Mouse (Mus musculus) thymus, adult 18-20 months (tissue): ENCODE results near the gene Mfap1a.
A peak's percentile ranks its signal among the peaks of the same experiment; 100 is the strongest.
"Not testable (repeated sequence)": the region's sequence is repeated elsewhere in the genome, so short reads cannot be mapped to it uniquely, and the experiment has no call there.

Experiments used
- DNase-seq, 2 experiments: peaks; one replicate each; pipeline ENCODE4 v3.0.0; 2022; ENCODE audit warnings: mixed read lengths in 2 of 2

Gene Mfap1a

DNA sequence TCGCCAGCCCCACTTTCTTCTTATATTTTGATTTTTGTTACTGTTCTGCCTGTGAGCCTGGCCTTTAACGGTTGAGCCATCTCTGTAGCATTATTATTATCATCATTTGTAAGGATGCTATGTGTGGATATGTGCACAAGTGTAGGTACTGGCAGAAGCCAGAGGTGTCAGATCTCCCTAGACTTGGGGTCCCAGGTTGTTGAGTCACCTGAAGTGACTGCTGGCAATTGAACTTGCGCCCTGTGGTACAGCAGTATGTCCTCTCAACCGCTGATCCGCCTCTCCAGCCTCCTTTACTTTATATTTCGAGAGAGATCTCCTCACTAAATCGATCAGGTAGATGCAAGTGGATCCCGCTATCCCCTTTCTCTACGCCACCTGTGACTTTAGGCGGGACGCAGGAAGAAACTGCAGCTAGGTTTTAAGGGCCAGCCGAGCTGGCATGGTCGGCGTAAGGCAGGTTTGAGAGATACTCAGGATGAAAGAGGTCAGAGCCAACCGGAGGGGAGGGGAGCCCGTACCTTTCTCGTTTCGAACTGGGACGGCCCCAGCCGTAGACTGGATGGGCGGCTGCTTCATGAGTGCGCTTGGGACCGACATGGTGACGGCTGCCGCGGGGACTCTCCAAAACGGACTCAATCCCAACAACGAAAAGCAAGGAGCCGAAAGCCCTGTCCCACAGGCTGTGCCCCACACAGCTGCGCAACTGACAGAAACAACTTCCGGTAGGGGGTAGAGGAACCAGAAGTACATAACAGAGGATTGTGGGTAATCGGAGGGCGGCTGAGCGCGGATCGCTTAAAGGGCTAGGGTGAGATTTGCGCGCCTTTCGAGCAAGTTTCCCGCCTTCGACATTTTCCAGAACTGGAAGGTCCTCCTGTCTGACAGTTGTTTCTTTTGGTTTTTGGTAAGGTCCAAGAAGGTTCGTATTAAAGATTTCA is at the start of gene Mfap1a, which contains the start of gene Wdr76:
TSS of gene Mfap1a (minus strand) at position 724 of the 941 bp plus-strand sequence.
TSS of gene Wdr76 (plus strand) at position 782 of the 941 bp plus-strand sequence.
- peak; percentile 71 to 83 for DNase-seq

DNA sequence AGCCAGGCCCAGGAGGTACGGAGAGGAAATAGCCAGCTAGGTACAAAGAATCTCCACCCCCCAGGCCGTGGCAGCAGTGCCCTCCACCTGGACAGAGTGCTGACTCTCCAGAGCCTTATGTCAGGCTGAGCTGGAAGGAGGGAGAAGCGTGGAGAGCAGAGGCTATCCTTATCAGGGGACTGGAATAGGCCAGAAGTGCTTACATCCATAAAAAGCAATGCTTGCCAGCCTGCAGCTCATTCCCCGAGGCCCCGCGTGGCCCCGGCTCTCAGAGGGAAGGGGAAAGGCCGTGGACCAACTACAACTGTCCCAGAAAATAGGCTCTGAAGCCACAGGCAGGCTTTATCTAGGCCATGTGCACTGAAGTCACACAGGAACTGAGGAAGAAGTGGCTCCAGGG is 44.8 kb upstream of the Mfap1a start:
- no peak for DNase-seq

DNA sequence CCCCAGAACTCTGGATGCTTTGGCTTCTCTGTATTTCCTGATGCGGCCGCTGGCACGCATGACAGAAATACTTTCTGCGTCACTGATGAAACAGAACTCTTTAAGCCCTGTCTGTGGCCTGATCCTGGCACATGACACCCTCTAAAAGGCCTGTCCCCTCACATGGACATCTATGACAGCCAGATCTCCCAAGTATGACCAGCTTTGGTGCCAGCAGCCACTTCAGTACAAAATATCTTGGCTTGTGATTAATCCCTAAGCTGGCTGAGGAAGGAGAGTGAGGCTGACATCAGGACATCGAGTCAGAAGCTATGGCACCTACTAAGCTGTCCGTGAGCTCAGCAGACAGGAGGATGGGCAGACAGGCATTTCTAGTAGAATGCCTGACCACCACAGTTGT is 43.2 kb upstream of the Mfap1a start:
- no peak for DNase-seq

DNA sequence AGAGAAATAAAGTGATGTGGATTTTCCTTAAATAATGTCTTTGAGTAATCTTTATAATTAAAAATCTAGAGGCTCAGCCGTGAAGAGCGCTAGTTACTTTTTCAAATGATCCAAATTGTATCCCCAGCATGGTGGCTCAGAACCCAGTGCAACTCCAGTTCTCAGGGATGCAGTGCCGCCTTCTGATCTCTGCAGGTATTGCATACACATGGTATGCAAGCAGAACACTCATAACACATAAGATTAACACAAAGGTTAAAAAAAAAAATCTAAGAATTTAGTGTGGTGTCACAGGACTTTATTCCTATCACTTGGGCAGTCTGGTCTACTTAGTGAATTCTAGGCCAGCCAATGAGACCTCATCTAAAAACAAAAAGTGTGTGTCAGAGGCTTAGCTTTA is 38.4 kb upstream of the Mfap1a start:
- no peak for DNase-seq

DNA sequence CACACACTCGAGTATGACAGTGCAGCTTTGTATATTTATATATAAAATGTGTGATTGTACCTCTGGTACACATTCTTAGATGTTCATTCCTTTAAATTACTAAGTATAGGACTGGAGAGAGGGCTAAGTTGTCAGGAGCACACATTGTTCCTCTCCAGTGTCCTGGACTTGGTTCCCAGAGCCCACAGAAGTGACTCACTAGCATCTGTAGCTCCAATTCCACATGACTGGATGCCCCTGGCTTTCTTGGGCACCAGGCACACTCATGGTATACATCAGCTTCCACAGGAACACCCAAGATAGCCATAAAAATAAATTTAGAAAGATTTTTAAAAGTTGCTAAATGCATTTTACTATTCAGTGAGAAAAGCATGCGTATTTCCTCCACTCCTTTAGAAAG is 18.6 kb upstream of the Mfap1a start:
- DNase-seq: no peak

DNA sequence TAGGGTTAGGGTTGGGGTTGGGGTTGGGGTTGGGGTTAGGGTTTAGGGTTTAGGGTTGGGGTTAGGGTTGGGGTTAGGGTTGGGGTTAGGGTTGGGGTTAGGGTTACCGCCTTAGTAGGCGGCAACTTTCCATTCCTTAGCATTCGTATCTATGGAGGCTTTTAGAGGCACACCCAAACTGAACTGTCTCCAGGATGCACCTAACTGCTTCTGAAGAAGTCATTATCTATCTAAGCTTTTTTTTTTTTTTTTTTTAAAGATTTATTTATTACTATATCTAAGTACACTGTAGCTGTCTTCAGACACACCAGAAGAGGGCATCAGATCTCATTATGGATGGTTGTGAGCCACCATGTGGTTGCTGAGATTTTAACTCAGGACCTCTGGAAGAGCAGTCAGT is 16.4 kb upstream of the Mfap1a start:
- not testable (repeated sequence) for DNase-seq

DNA sequence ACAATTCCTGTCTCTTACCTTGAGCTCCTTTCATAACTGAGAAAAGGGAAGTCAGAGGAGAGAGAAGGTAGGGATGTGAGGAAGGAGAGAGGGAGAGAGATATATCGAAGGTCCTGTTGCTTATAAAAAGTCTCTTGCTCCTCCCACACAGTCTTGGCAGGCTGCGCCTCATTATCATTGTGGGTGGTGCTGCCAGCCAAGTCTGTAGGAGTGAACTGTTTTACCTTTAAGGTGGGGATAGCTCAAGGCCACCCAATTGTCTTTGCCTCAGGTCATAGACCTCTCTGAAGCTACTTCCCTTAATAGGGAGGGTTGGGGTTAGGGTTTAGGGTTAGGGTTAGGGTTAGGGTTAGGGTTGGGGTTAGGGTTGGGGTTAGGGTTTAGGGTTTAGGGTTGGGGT is 15.5 kb upstream of the Mfap1a start:
- DNase-seq: no peak

DNA sequence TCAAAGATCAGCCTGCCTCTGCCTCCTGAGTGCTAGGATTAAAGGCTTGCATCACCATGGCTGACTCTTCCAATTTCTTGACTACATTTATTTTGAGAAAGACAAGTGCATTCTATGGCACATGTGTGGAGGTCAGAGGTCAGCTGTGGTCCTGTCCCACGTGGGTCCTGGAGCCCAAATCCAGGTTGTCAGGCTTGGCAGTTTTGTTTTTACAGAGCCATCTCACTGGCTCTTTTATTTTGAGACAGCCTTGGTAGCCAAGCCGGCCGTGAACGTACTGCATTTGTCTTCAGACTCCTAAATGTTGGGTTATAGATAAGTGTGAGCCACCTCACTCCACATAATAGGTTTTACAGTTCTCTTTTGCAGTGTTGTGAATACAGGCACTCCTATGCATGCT is 12.2 kb upstream of the Mfap1a start:
- not testable (repeated sequence) for DNase-seq

DNA sequence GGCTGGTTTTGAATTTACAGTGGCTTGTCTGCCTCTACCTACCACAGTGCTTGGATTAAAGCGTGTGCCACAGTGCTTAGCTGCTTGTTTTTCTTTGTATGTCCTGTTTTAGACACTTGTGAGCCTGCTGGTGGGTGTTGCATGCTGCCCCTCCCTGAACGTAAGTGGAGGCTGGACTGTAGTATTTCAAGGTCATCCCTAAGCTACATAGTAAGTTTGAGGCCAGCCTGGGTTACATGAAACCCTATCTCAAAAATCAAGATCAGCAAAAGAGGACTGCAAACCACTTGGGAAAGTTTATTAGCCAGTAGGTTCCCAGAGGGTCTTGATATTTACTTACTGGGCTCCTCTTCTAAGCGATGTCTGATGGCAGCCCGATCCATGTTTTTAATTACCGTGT is 11.6 kb upstream of the Mfap1a start:
- DNase-seq: no peak

DNA sequence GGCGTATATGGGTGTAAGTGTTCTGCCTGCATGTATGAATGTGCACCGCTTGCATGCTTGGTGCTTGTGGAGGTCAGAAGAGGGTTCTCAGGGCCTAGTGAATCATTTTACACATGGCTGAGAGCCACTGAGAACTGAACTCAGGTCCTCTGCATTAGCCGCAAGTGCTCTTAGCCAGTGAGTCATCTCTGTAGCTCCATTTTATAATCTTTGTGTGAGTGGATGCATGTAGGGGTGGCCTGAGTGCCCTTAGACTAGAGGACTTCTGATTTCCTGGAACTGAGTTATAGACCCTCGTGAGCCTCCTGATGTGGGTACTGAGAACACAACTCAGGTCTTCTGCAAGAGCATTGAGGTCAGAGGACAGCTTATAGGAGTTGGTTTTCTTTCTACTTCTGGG is 7.7 kb upstream of the Mfap1a start:
- no peak for DNase-seq

DNA sequence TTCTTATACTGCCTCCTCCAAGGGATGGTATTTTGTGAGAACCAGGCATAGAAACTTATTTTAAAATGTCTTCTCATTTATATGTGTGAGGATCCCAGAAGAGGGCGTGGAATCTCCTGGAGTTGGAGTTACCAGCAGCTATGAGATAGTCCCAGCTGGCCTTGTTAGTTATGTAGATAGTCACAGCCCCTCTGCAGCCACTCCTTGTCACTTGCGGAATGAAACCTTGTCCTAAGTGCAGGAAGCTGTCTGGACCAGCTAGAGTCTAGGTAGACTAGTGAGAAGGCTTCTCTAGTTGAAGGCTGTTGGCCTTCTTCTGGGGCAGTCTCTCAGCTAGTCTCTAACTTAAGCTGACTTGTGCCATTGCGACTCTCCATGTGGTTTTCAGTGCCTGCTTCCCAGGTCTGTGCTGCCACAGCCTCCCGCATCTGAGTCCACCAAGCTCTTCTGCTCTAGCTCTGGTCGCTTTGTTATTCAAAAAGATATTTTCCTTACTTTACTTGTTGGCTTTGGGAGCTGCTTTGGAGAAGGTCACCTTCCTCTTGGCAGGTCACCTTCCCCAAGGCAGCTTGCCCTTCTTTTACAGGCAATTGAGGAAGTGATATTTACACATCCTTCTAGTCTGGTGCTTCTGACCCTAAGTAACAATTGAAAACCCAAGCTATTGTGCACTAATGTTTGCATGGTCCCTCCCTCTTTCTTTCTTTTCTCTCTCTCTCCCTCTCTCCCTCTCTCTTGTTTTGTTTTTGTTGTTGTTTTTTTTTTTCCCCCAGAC is 6.7 kb upstream of the Mfap1a start:
- not testable (repeated sequence) for DNase-seq

DNA sequence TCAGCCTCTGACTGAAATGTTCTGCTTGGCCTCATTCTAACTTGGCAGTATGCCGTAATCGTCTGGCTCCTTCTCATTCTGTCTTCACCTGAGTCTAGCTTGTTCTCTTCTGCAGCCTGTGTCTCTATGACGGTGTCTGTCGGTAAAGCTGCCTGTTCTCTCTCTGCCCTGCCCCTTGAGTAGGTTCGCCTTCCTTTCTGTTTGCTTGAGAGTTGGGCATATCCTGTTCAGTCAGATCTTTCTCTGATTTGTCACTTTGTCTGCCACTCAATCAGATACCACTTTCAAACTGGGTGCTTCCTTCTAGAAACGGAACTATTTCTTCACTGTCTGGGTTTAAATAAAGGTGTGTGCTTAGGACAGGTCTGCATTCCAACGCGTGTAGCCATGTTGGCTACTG is 4.9 kb upstream of the Mfap1a start:
- DNase-seq: no peak

DNA sequence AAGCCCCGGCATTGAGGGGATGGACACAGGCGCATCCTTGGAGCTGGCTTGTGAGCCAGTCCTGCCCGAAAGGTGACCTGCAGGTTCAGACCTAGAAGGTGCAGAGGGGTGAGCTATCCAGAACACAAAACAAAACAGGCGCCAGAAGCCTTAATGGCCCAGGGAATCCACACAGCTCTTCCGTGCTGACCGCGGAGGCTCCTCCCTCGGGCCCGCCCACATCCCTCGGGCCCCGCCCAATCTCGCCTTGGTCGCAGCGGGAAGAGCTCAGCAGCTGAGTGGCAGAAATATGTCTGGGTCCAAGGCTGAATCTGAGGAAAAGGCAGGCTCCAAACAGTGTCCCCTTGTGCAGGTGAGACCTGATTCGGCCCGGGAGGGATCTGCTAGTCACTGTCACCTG is 3.1 kb upstream of the Mfap1a start:
- peak; percentile 14 to 16 for DNase-seq

DNA sequence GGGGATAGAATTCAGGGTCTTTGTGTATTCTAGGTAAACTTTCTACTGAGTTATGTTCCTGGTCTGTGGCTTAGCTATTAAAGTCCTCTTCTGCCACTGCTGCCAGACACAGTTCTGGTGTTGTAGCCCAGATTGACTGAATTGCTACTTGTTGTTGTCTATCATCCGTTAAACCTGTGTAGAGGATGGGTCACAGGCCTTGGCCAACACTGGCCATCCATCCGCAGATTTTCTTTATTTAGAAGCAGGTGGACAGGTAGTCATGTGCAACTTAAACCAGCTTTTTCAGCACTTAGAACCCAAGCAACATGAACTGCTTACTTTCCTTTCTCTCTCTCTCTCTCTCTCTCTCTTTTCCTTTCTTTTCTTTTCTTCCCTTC is 1.5 kb upstream of the Mfap1a start:
- DNase-seq: no peak

DNA sequence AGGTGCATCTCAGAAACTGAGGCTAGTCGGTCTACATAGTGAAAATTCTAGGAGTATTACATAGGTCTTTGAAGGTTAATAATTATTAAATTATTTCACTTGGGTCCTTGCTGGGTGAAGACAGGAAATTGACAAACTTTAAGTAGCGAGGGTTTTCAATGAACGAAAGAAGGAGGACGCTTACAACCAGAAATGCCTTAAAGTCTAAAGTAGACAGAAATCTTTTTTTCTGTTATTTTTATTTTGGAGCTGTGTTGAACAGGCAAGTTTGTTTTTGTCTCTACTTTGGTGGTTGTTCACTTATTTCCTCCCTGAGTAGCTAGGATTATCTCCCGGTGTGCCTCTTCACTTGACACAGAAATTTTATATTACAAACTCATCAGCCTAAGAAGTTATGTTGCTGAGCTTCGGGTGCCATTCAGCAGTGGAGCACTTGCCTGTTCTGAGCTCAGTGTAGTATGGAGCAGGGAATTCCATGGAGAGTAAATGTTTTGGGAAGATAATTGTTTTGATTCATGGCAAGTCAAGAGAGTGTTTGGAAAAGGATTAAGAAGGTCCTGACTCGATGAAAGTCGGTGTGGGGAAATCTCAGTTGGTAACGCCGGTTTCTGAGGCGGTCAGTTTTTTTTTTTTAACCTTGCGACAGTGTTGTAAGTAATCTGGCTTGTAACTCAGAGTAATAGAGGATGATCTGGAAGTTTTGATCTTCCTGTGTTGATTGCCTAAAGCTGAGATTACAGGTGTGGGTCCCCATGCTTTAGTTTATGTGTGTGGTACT is 897 bp upstream of the Mfap1a start:
- DNase-seq: no peak

DNA sequence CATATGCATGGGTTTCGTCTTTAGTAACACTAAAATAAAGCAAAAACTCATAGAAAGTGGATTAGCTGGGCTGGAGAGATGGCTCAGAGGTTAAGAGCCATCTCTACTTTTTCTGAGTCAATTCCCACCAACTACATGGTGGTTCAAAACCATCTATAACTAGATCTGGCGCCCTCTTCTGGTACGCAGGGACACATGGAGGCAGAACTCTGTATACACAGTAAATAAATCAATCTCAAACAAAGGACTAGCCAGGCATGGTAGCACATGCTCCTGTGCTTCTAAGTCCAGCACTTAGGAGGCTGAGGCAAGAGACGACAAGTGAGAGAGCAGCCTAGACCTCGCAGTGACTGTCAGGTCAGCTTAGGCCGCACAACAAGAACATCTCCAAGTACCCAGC is 4.9 kb downstream of the Mfap1a start:
- not testable (repeated sequence) for DNase-seq

DNA sequence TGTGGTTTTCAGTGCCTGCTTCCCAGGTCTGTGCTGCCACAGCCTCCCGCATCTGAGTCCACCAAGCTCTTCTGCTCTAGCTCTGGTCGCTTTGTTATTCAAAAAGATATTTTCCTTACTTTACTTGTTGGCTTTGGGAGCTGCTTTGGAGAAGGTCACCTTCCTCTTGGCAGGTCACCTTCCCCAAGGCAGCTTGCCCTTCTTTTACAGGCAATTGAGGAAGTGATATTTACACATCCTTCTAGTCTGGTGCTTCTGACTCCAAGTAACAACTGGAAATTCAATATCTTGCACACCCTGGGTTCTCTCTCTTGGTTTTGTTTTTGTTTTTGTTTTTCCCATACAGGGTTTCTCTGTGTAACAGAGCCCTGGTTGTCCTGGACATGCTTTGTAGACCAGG is 22.1 kb downstream of the Mfap1a start:
- DNase-seq: not testable (repeated sequence)

DNA sequence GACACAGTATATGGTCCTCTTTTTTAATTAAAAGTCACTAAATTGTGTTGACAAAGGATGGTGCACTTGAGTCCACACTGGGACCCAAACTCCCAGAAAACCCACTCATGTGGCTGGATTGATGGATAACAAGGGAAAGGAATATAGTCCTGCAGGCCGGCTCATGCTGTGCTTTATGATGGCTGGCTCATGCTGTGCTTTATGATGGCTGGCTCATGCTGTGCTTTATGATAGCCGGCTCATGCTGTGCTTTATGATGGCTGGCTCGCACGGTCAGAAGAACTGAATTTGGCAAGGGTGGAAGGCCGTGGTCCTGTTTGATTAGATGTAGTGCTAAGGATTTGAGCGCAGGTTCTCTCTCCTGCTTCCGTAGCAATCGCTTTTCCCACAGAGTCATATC is 22.9 kb downstream of the Mfap1a start:
- DNase-seq: no peak

DNA sequence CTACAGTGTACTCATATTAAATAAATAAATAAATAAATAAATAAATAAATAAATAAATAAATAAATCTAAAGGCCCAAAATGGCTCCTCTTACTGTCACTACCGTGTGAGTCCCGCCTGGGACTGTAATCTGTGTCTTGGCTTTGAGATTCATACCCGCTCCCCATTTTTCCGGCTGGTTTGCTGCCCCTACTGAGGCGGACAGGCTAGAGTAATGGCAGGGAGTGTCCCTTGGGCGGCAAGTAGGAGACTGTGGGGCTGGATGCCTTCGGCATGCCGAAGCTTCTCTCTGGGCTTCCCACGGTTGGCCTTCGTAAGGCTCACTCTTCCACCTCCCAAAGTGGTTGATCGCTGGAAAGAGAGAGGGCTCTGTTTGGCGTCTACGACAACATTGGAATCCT is 25.5 kb downstream of the Mfap1a start:
- not testable (repeated sequence) for DNase-seq

DNA sequence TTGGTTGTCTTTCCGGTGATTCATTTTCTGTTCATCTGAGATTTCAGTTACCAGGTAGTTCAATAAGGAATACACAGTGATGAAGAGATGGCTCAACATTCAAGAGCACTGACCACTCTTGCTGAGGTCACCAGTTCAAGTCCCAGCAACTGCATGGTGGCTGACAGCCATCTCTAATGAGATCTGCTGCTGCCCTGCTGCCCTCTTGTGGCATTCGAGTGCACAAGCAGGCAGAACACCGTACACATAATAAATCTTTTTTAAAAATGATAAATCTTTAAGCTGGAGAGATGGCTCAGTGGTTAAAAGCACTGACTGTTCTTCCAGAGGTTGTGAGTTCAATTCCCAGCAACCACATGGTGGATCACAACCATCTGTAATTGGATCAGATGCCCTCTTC is 26.0 kb downstream of the Mfap1a start:
- DNase-seq: peak in 1 of 2 experiments; percentile 12

DNA sequence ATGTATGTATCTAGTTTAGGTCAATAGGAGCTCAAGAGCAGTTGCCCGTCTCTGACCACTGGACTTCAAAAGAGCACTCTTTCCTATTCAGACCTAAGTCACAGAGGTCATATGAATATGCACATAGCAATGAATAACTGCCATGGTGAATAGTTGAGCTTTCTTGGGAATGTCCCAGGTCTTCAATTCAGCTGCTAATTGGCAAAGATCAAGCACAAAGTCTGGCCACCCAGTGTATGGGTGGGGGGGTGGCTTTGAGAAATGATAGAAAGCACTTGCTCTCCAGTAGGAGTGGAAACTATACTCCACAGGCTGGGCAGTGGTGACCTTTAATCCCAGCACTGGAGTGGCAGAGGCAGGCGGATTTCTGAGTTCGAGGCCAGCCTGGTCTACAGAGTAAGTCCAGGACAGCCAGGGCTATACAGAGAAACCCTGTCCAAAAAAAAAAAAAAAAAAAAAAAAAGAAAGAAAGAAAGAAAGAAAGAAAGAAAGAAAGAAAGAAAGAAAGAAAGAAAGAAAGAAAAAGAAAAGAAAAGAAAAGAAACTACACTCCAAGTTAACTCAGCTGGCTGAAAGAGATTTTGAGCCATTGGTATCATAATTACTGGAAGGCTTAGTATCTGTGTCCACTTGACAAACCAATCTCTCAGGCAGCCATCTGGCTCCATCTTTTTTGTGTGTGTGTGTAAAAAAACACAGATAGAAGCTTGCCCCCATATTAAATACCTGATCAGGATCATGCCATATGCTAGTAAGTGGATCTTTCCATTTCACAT is 28.8 kb downstream of the Mfap1a start:
- DNase-seq: no peak

DNA sequence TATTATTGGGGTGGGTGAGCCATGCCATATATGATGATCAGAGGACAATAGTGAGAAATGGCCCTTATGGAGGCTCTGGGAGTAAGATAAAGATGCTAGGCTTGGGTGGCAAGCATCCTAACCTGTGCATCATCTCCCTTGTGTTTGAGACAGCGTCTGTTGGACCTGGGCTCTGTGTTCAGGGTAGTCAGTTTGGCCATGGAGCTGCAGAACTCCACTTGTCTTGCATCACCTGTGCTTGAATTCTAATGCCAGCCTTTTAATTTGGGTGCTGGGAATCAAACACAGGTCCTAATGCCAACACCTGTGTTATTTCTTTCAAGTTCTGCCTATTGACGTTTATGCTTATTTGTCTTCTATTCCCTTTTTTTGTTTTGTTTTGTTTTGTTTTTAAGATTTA is 31.2 kb downstream of the Mfap1a start:
- DNase-seq: not testable (repeated sequence)
